Mouse (Mus musculus) intestine, embryonic 15.5 days (tissue): ENCODE measurements around the gene Irf4. TPM values are rescaled to one million over a fixed set of nuclear protein-coding genes. Genes with fewer than 3 reads are reported as not detected.

ENCODE experiments used
- ATAC-seq: fragments of 200-750 bp; cut with Nextera tagmentation; 2 replicates; pipeline ENCODE4 v1.8.0; 2017; ENCODE audit warnings: moderate TSS enrichment, moderate library complexity
- H3K27ac ChIP-seq: fragments of 300-500 bp; sonication (generic); 2 replicates; pipeline ENCODE4 v1.5.1; 2015; ENCODE audit warnings: mild to moderate bottlenecking, inconsistent platforms
- H3K27me3 ChIP-seq: fragments of 300-500 bp; sonication (generic); replicated peaks from 2 replicates; pipeline ENCODE4 v1.6.1; 2015; ENCODE audit warnings: inconsistent platforms
- H3K36me3 ChIP-seq: fragments of 300-500 bp; sonication (generic); 2 replicates; pipeline ENCODE4 v1.6.1; 2015; ENCODE audit warnings: inconsistent platforms
- H3K4me1 ChIP-seq: fragments of 300-500 bp; sonication (generic); replicated peaks from 2 replicates; pipeline ENCODE4 v1.6.1; 2015; ENCODE audit warnings: inconsistent platforms
- H3K4me2 ChIP-seq: fragments of 300-500 bp; sonication (generic); replicated peaks from 2 replicates; pipeline ENCODE4 v1.6.1; 2015; ENCODE audit warnings: mild to moderate bottlenecking, inconsistent platforms
- H3K4me3 ChIP-seq: fragments of 300-500 bp; sonication (generic); replicated peaks from 2 replicates; pipeline ENCODE4 v1.5.1; 2015; ENCODE audit warnings: inconsistent platforms
- H3K9ac ChIP-seq: fragments of 300-500 bp; sonication (generic); 2 replicates; pipeline ENCODE4 v1.6.1; 2015; ENCODE audit warnings: inconsistent platforms
- H3K9me3 ChIP-seq: fragments of 300-500 bp; sonication (generic); 2 replicates; pipeline ENCODE4 v1.6.1; 2016; ENCODE audit warnings: inconsistent platforms
- WGBS: fragments of 180-500 bp; shearing (Covaris S2); methylation state at CpG from one replicate; pipeline ENCODE4 v1.1.7; 2015; 5-methylcytosine and 5-hydroxymethylcytosine counted together
- polyA plus RNA-seq: library from polyadenylated mRNA; unstranded; fragments of >200 nt; fragmentation: Nextera tagmentation; extraction: Ambion mirVana; gene quantifications from 2 replicates; pipeline ENCODE4 v1.2.1, GENCODE M21; 2015

Irf4 gene
- polyA plus RNA-seq, 1 experiment from 2014 or later, result 0.18 TPM

DNA sequence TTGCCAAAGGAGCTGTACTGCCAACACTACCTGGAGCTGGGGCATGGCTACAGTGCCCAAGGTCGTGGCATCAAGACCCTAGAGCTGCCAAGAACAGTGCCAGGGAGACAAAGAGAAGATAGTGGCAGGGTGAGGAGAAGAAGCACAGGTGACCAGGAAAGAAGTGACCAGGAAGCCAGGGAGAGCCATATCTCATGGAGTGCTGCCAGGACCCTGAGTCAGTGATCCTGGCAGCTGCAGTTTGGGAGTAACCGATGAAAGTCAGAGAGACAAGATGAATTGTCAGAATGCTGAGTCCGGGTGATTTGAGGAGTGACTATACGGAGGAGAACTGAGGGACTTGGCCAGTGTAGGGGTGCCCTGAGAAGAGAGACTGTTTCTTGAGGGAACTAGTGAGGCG lies 44.6 kb downstream of the Irf4 start:
- Histone ChIP-seq H3K27me3 (no peaks in the 10 kb centered on the region), H3K9me3 (no peaks in the 10 kb centered on the region), H3K4me1 (no peaks in the 10 kb centered on the region), H3K4me3 (no peak overlapping the region), H3K9ac (no peak overlapping the region), H3K4me2 (no peak overlapping the region), H3K36me3 (no peaks in the 10 kb centered on the region), H3K27ac (no peak overlapping the region)
- WGBS, result 80% methylated on average over 5 of the region's 5 CpGs
- no peak for ATAC-seq

DNA sequence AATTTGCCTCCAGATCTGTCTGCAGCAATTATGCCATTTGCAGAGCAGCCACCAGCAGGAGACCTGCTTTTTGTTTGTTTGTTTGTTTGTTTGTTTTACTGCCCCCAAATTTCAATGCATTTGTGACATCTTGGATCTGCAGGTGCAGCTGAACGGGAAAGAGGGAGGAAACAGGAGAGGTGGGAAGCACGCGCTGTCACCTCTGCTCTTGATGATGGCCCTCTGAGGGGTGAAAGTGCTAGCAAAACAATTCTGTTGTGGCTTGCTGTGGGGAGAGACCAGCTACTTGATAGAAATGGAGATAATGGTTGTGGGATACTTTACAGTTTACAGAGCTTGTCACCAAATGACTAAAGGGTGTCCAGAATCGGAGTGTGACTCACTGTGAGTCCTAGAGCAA lies 46.9 kb downstream of the Irf4 start:
- Histone ChIP-seq H3K4me3 (no peak overlapping the region), H3K27ac (no peak overlapping the region), H3K4me1 (no peaks in the 10 kb centered on the region), H3K27me3 (no peaks in the 10 kb centered on the region), H3K36me3 (no peaks in the 10 kb centered on the region), H3K9ac (no peak overlapping the region), H3K9me3 (no peaks in the 10 kb centered on the region), H3K4me2 (no peak overlapping the region)
- no peak for ATAC-seq
- 83% methylated on average over 4 of the region's 4 CpGs for WGBS

DNA sequence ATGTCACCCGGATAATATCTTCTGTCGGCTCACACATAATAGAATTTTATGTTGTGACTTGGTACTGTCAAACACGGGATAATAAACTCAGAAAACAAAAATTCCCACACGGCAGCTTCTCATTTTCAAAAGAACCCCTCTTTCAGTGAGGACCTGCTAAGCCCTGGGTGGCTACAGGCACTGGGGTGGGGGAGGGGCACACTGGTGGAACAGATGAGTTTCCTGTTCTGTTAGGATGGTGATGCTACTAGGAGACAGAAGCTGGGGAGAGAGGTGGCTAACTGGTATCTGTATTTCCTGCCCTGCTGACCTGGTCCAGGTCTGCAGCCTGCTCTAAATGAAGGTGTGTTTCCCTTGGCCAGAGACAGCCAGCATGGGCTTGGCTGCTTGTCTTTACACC lies 52.9 kb downstream of the Irf4 start:
- 83% methylated on average over 4 of the region's 4 CpGs for WGBS
- Histone ChIP-seq H3K27ac (no peak overlapping the region), H3K27me3 (no peaks in the 10 kb centered on the region), H3K9me3 (no peaks in the 10 kb centered on the region), H3K4me2 (no peak overlapping the region), H3K4me1 (no peaks in the 10 kb centered on the region), H3K36me3 (no peaks in the 10 kb centered on the region), H3K9ac (no peak overlapping the region), H3K4me3 (no peak overlapping the region)
- ATAC-seq, result no peak

DNA sequence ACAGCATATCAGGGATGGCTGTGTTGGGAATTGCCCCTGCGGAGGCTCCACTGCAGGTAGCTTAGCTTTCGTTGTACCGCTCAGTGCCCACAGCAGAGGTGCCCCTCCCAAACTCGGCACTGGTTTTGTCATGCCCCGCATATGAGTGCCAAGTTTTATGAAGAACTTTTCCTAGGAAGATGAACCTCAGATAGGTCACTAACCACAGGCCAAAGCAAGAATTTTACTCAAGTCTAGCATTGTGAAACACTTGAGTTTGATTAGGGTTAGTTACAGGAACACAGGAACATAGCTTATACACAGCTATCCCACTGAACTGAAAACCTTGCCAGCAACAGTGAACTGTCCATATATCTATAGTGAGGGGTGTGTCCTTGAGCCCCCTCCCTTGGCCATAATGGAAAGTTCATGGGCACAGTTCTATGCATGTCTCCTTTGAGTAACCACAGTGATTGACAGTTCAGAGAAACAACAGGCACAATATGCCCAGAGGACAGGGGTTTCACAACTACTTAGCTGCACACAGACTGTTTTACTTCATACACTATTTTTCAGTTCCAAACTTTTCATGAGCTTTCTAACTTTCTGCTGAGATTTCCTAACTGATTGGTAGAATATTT lies 53.4 kb downstream of the Irf4 start:
- Histone ChIP-seq H3K27ac (no peak overlapping the region), H3K27me3 (no peaks in the 10 kb centered on the region), H3K36me3 (no peaks in the 10 kb centered on the region), H3K4me2 (no peak overlapping the region), H3K4me1 (no peaks in the 10 kb centered on the region), H3K9ac (no peak overlapping the region), H3K9me3 (no peaks in the 10 kb centered on the region), H3K4me3 (no peak overlapping the region)
- WGBS, result 88% methylated on average over 5 of the region's 5 CpGs
- ATAC-seq, result no peak

DNA sequence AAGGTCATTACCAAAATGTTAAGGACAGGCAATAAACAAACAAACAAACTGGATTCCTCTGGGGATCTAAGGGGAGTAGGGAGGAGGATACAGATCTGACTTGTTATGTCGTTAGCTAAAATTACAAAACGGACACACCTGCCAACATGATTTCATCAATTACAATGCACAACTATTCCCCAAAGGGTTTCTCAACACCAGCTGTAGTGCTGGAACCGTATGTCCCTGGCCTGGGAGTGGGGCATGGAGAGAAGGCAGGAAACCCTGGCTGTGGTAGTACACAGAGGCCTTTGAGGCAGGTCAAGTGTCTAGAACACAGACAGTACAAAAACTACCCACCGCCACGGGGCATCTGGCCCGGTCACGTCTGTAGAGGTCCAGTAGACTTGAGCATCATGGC lies 60.2 kb downstream of the Irf4 start:
- ATAC-seq, result no peak
- Histone ChIP-seq H3K4me3 (no peak overlapping the region), H3K9ac (no peak overlapping the region), H3K9me3 (no peaks in the 10 kb centered on the region), H3K4me2 (no peak overlapping the region), H3K27ac (no peak overlapping the region), H3K36me3 (no peaks in the 10 kb centered on the region), H3K4me1 (no peaks in the 10 kb centered on the region), H3K27me3 (no peaks in the 10 kb centered on the region)
- 85% methylated on average over 7 of the region's 7 CpGs for WGBS

DNA sequence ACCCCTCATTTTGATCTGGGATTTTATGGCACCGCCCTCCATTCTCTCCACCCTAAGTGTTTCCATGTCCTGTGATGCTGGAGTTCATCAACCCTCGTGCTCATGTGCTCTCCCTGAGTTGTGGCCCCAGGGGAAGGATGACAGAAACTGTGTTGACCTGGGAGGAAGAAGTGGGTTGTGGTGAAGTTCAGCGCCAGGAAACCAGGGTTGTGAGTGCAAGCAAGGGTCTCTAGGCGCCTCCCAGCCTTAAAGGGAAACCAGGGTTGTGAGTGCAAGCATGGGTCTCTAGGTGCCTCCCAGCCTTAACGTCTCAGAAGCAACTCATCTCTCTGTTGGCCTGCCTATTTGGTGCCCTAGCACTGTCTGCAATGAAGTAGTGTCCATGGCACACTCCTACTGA lies 64.4 kb downstream of the Irf4 start:
- H3K4me2 ChIP-seq, result no peak overlapping the region
- no peaks in the 10 kb centered on the region for H3K9me3 ChIP-seq
- H3K27me3 ChIP-seq, result no peaks in the 10 kb centered on the region
- 85% methylated on average over 5 of the region's 5 CpGs for WGBS
- H3K4me3 ChIP-seq, result no peak overlapping the region
- H3K27ac ChIP-seq, result no peak overlapping the region
- H3K36me3 ChIP-seq, result peaks cover 3% of the 10 kb centered on the region; the same call in 1 of the 2 replicates
- no peak for ATAC-seq
- no peaks in the 10 kb centered on the region for H3K4me1 ChIP-seq
- H3K9ac ChIP-seq, result no peak overlapping the region

DNA sequence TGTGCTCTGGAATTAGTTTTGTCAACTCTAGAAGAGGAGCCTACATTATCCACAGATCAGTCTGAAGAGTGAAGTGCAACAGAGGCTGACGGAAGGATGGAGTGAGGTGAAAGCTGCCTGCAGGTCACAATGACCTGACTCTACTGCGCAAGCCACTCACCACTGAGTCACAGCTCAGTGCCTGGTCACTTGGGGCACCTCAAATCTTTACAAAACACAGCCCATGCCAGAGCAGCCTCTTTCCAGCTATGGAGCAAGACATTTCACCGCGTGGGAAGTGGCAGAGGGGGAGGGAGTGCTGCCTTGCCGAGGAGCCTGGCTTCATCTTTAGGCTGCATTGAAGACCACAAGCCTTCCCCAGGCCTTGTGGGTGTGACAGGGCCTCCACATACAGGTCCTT lies 65.2 kb downstream of the Irf4 start:
- ATAC-seq, result no peak
- no peaks in the 10 kb centered on the region for H3K4me1 ChIP-seq
- WGBS, result 79% methylated on average over 5 of the region's 5 CpGs
- H3K36me3 ChIP-seq, result peaks cover 3% of the 10 kb centered on the region; the same call in 1 of the 2 replicates
- H3K9ac ChIP-seq, result no peak overlapping the region
- H3K27ac ChIP-seq, result no peak overlapping the region
- H3K9me3 ChIP-seq, result no peaks in the 10 kb centered on the region
- H3K27me3 ChIP-seq, result no peaks in the 10 kb centered on the region
- no peak overlapping the region for H3K4me2 ChIP-seq
- H3K4me3 ChIP-seq, result no peak overlapping the region

Other genes with a start within 250 kb of the Irf4 start
- 363 and 366 TPM in 2 replicates for gene Uqcrfs1, start 203.9 kb upstream of the Irf4 start, polyA plus RNA-seq
- 16.8 and 17.0 TPM in 2 replicates for gene Dusp22, start 89.2 kb upstream of the Irf4 start, polyA plus RNA-seq
- not detected in 2 replicates for gene Hus1b, start 198.5 kb downstream of the Irf4 start, polyA plus RNA-seq
- gene Exoc2, start 224.9 kb downstream of the Irf4 start, polyA plus RNA-seq, result 24.6 and 27.9 TPM in 2 replicates
- gene Gm5447, start 225.0 kb downstream of the Irf4 start, polyA plus RNA-seq, result 0.13 and 0.30 TPM in 2 replicates